Mouse (Mus musculus) limb, embryonic 12.5 days (tissue): ENCODE measurements at regions not wholly inside any gene's neighbourhood (a gene's known extent, or its start where the extent isn't known, plus 50 kb on each side); places are given as distances from the start of the nearest gene placed in this dataset.
"Not testable (repeated sequence)": the region's sequence is repeated elsewhere in the genome, so short reads cannot be mapped to it uniquely, and the experiment has no call there.

Experiments
- ATAC-seq: fragments of 200-750 bp; cut with Nextera tagmentation; 2 replicates; pipeline ENCODE4 v1.8.0; 2017; ENCODE audit warnings: low read depth, moderate TSS enrichment; ENCODE audit not compliant: insufficient number of reproducible peaks, insufficient read depth, low FRiP score, low TSS enrichment
- H3K27ac ChIP-seq: fragments of 300-500 bp; sonication (generic); 2 replicates; pipeline ENCODE4 v1.5.1; 2016; ENCODE audit warnings: mild to moderate bottlenecking, moderate library complexity
- H3K27me3 ChIP-seq: fragments of 300-500 bp; sonication (generic); 2 replicates; pipeline ENCODE4 v1.6.1; 2016; ENCODE audit warnings: mild to moderate bottlenecking, moderate library complexity
- H3K36me3 ChIP-seq: fragments of 300-500 bp; sonication (generic); 2 replicates; pipeline ENCODE4 v1.6.1; 2016; ENCODE audit warnings: mild to moderate bottlenecking, moderate library complexity
- H3K4me1 ChIP-seq: fragments of 300-500 bp; sonication (generic); replicated peaks from 2 replicates; pipeline ENCODE4 v1.6.1; 2016
- H3K4me2 ChIP-seq: fragments of 300-500 bp; sonication (generic); 2 replicates; pipeline ENCODE4 v1.6.1; 2016; ENCODE audit warnings: mild to moderate bottlenecking, moderate library complexity
- H3K4me3 ChIP-seq: fragments of 300-500 bp; sonication (generic); replicated peaks from 2 replicates; pipeline ENCODE4 v1.5.1; 2016; ENCODE audit warnings: mild to moderate bottlenecking
- H3K9ac ChIP-seq: fragments of 300-500 bp; sonication (generic); replicated peaks from 2 replicates; pipeline ENCODE4 v1.6.1; 2016; ENCODE audit warnings: mild to moderate bottlenecking, moderate library complexity
- H3K9me3 ChIP-seq: fragments of 300-500 bp; sonication (generic); 2 replicates; pipeline ENCODE4 v1.6.1; 2016; ENCODE audit warnings: mild to moderate bottlenecking, moderate library complexity
- WGBS: fragments of 180-500 bp; shearing (Covaris S2); methylation state at CpG from one replicate; pipeline ENCODE4 v1.1.7; 2016; 5-methylcytosine and 5-hydroxymethylcytosine counted together

DNA sequence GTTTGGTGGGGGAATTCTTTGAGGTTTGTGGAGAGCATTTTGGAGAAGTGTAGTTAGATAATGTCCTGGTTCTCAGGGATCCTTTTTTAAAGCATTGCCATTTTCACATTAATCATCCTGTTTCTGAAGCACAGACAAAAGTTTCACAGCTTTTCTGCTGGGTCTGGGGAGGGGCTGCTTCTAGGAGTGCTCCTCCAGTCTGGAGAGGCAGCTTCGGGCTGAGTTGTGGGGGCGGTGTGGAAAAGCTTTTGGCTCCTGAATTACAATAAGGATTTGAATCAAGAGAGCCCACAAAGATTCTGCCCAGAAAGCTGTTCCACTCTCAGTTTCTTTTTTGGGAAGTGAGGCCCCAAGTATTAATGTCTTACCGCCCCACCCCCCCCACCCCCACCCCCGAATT lies 89.2 kb upstream of the Akt3 start:
- Histone ChIP-seq H3K4me3 (no peak overlapping the region), H3K27me3 (no peaks in the 10 kb centered on the region), H3K9ac (no peak overlapping the region), H3K9me3 (no peaks in the 10 kb centered on the region), H3K27ac (no peak overlapping the region), H3K36me3 (no peaks in the 10 kb centered on the region), H3K4me2 (no peak overlapping the region), H3K4me1 (peaks cover 6% of the 10 kb centered on the region; the same call in 1 of the 2 replicates)
- WGBS, result 54% methylated on average over 4 of the region's 4 CpGs
- ATAC-seq, result no peak

DNA sequence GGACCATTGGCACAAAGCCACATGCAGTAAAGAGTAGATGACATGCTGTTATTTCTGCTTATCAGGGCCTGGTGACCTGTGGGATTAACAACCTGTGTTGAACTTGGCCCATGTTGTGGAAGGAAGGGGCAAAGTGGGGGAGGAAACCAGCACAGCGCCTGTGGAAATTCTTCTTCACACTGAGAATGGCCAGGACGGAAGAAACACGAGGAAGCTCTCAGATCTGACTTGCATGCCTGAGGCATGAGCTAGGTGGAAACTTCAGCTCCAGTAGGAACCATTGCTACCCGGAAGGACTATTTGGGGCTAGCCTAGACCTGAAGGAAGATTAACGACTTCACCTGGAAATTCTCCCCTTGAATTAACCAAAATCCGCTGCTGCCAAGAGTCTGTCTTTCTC lies 88.5 kb upstream of the Akt3 start:
- no peak overlapping the region for H3K27ac ChIP-seq
- no peaks in the 10 kb centered on the region for H3K27me3 ChIP-seq
- no peak overlapping the region for H3K9ac ChIP-seq
- WGBS, result 74% methylated on average over 6 of the region's 6 CpGs
- H3K9me3 ChIP-seq, result no peaks in the 10 kb centered on the region
- ATAC-seq, result no peak
- H3K36me3 ChIP-seq, result no peaks in the 10 kb centered on the region
- no peak overlapping the region for H3K4me3 ChIP-seq
- H3K4me1 ChIP-seq, result peaks cover 6% of the 10 kb centered on the region; the same call in 1 of the 2 replicates
- H3K4me2 ChIP-seq, result no peak overlapping the region

DNA sequence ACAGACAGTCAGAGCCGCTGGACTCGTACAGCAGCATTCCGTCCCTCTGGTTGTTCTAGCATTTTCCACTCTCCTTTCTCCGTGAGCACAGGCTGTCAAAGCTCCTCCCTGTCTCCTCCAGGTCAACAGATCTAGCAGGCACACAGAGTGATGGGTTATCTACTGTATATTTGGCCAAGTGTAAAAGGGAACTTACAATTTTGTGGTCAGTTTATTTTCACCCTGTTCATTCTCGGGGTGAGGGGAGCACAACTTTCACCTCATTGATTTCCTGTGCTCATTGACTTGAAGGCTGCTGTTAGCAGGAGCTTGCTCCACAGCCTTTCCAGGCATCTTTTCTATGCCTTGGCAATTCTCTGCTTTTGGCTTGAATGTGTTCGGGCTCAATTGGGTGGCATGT lies 87.5 kb upstream of the Akt3 start:
- Histone ChIP-seq H3K9ac (no peak overlapping the region), H3K4me3 (no peak overlapping the region), H3K4me1 (peaks cover 6% of the 10 kb centered on the region; the same call in 1 of the 2 replicates), H3K4me2 (no peak overlapping the region), H3K36me3 (no peaks in the 10 kb centered on the region), H3K27me3 (no peaks in the 10 kb centered on the region), H3K27ac (no peak overlapping the region), H3K9me3 (no peaks in the 10 kb centered on the region)
- WGBS, result 87% methylated on average over 6 of the region's 6 CpGs
- no peak for ATAC-seq

DNA sequence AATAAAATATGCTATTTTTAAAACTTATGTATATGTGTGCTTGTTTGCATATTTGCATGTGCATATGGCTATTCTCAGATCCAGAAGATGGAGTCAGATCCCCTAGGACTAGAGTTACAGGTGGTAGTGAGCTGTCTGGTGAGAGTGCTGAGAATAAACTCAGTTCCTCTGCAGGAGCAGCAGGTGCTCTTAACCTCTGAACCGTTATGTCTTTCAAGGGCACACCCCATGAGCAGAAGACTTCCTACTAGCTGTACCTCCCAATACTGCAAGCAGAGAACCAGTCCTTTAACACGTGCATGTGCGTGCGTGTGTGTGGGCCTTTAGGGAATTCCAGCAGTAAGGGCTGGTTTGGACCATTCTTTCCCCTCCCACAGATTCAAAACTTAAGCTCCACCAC lies 85.9 kb upstream of the Akt3 start:
- ATAC-seq, result no peak
- Histone ChIP-seq H3K4me3 (no peak overlapping the region), H3K4me1 (peaks cover 6% of the 10 kb centered on the region; the same call in 1 of the 2 replicates), H3K36me3 (no peaks in the 10 kb centered on the region), H3K27ac (no peak overlapping the region), H3K4me2 (no peak overlapping the region), H3K9ac (no peak overlapping the region), H3K9me3 (no peaks in the 10 kb centered on the region), H3K27me3 (no peaks in the 10 kb centered on the region)
- WGBS, result 74% methylated on average over 4 of the region's 4 CpGs

DNA sequence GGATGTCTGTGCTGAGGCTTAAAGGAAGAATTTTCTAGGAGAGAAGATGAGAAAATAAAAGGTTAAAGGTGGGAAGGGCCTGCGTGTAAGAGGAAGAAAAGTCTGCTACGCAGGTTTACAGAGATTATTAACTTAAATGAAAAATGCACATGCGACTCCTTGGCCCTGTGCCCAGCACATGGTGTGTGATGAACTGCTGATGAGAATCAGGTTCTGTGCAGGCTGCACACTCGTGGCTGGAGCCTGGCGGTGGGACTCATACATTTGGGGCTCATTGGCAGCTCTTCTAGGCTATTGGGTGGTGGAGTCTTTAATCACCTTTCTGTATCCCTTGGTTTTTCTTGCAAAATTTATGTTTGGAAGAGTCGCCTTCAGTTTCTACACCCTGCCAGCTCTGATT lies 85.1 kb upstream of the Akt3 start:
- WGBS, result 24% methylated on average over 6 of the region's 6 CpGs
- Histone ChIP-seq H3K4me1 (peaks cover 13% of the 10 kb centered on the region), H3K27me3 (no peaks in the 10 kb centered on the region), H3K9me3 (no peaks in the 10 kb centered on the region), H3K4me2 (no peak overlapping the region), H3K9ac (no peak overlapping the region), H3K27ac (no peak overlapping the region), H3K4me3 (no peak overlapping the region), H3K36me3 (no peaks in the 10 kb centered on the region)
- ATAC-seq, result peak; percentile 72; the same call in 1 of the 2 replicates

DNA sequence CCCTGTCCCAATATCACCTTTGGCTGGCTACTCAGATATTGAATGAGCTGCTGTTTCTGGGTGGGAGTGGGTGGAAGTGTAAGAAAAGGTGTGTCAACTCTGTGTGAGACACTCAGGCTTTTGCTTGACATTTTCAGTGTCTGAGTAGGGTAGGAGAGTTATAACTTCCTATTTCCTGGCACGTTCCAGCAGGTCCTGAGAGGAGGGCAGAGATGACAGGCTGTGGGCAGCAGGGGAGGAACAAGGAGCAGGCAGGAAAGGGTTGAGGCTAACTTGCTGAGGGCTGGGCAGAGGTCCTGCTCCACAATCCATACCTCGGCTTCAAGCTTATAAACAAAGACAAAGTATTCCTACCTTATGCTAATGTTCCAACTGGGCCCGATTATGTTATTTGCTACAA lies 82.2 kb upstream of the Akt3 start:
- H3K4me2 ChIP-seq, result no peak overlapping the region
- H3K9me3 ChIP-seq, result no peaks in the 10 kb centered on the region
- no peak overlapping the region for H3K4me3 ChIP-seq
- no peak overlapping the region for H3K9ac ChIP-seq
- no peaks in the 10 kb centered on the region for H3K27me3 ChIP-seq
- no peaks in the 10 kb centered on the region for H3K36me3 ChIP-seq
- WGBS, result 71% methylated on average over 3 of the region's 3 CpGs
- H3K27ac ChIP-seq, result no peak overlapping the region
- peaks cover 20% of the 10 kb centered on the region for H3K4me1 ChIP-seq
- ATAC-seq, result no peak

DNA sequence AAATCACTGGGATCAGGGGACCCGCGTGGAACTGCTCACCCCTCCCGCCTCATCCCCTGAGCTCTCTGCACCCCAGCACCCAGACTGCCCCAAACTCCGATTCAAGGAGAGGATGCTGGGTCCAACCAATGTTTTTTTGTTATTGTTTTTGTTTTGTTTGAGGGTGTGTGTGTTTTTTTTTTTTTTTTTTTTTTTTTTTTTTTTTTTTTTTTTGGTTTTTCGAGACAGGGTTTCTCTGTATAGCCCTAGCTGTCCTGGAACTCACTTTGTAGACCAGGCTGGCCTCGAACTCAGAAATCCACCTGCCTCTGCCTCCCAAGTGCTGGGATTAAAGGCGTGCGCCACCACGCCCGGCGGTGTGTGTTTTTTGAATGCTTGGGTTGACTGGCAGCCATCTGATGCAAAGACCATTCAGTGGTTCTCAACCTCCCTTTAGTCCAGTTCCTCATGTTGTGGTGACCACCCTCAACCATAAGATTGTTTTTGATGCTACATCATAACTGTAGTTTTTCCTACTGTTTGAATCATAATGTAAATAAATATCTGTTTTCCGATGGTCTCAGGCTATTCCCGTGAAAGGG lies 81.3 kb upstream of the Akt3 start:
- H3K36me3 ChIP-seq, ATAC-seq, H3K27me3 ChIP-seq, H3K9me3 ChIP-seq: not testable (repeated sequence)
- peak overlapping the region; percentile 55; the same call in 1 of the 2 replicates for H3K9ac ChIP-seq
- peak overlapping the region; percentile 82; the same call in 1 of the 2 replicates for H3K27ac ChIP-seq
- peak overlapping the region; percentile 66 for H3K4me2 ChIP-seq
- H3K4me1 ChIP-seq, result peaks cover 20% of the 10 kb centered on the region
- H3K4me3 ChIP-seq, result peak overlapping the region; percentile 40
- WGBS, result 60% methylated on average over 11 of the region's 13 CpGs

DNA sequence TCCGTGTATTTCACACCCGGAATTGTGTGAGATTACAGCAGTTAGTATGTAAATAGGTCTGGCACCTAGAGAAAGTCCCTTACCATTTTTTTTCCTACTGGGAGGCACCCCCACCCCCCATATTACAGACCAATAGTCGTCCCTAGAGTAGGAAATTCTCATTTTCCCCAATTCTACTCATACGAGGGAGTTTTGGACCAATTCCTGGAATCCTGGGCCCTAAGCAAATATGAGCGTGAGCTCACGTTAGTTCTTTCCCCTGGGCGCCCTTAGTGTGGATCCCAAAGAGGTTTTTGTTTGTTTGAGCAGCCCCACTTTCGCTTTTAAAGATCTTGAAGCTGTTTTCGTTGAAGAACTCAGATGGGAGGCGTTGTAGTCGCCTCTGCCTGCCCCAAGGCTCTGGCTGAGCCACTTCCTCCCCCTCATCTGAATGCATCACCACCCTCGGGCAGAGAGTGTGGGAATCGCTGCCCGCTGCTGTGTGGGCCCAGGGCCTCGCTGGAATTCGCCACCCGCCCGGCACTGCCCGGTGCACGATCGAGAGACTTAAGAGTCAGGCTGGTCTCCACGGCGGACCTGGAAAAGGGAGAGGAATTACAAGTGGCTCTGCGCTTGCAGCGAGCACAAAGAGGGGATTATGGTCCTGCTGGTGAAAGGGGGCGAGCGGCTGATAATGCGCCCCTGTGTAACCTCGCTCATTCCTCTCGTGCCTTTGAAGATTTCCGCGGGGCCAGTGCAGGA lies 80.6 kb upstream of the Akt3 start:
- no peaks in the 10 kb centered on the region for H3K36me3 ChIP-seq
- ATAC-seq, result peak; percentile 63; the same call in 1 of the 2 replicates
- peaks cover 17% of the 10 kb centered on the region for H3K4me1 ChIP-seq
- H3K27me3 ChIP-seq, result no peaks in the 10 kb centered on the region
- H3K9me3 ChIP-seq, result no peaks in the 10 kb centered on the region
- peak overlapping the region; percentile 82 for H3K27ac ChIP-seq
- peak overlapping the region; percentile 40 for H3K4me3 ChIP-seq
- peak overlapping the region; percentile 55 for H3K9ac ChIP-seq
- peak overlapping the region; percentile 66 for H3K4me2 ChIP-seq
- 4% methylated on average over 32 of the region's 32 CpGs for WGBS

DNA sequence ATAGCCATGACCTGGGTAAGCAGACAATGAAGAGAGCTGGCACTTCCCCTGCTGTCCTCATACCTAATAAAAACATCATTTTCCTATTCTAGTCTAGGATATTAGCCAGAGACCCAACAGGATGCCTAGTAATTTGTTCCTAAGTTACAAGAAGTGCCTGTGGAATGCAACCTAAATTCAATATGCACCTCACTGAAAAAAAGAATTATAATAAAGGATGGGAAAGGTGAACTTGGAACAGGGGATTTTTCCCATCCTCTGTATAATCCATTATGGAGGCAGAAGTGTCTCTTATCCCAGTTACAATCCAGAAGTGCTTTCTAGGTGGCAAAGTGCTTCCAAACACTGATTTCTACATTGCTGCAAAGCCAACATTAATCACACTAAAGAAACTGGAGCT lies 79.8 kb upstream of the Akt3 start:
- no peak overlapping the region for H3K27ac ChIP-seq

DNA sequence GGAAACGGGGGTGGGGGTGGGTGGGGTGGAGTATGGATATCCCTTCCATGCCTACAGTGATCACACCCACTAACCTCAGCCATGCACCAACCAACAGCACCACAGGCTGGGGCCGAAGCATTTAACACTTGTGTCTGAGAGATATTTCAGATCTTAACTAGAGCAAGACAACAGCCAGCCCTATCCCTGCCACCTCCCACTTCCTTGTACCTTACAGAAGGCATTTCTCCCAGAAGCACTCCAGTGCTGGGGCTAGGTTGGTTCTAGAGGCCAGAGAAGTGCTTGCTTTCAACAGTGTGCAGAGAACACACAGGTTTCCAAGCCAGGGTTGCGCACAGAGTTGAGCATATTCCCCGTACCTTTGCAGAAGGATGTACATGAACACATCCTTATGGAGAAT lies 79.1 kb upstream of the Akt3 start:
- Histone ChIP-seq H3K36me3 (no peaks in the 10 kb centered on the region), H3K4me3 (no peak overlapping the region), H3K27ac (no peak overlapping the region), H3K9ac (no peak overlapping the region), H3K4me1 (peaks cover 14% of the 10 kb centered on the region), H3K27me3 (no peaks in the 10 kb centered on the region), H3K4me2 (no peak overlapping the region), H3K9me3 (no peaks in the 10 kb centered on the region)
- 86% methylated on average over 4 of the region's 4 CpGs for WGBS
- ATAC-seq, result no peak

More for the DNA sequence above, 79.8 kb upstream of the Akt3 start:
- peaks cover 14% of the 10 kb centered on the region for H3K4me1 ChIP-seq
- no peak overlapping the region for H3K4me2 ChIP-seq
- H3K9me3 ChIP-seq, result no peaks in the 10 kb centered on the region
- no peak overlapping the region for H3K4me3 ChIP-seq
- H3K27me3 ChIP-seq, result no peaks in the 10 kb centered on the region
- no peak for ATAC-seq
- H3K9ac ChIP-seq, result no peak overlapping the region
- H3K36me3 ChIP-seq, result no peaks in the 10 kb centered on the region

DNA sequence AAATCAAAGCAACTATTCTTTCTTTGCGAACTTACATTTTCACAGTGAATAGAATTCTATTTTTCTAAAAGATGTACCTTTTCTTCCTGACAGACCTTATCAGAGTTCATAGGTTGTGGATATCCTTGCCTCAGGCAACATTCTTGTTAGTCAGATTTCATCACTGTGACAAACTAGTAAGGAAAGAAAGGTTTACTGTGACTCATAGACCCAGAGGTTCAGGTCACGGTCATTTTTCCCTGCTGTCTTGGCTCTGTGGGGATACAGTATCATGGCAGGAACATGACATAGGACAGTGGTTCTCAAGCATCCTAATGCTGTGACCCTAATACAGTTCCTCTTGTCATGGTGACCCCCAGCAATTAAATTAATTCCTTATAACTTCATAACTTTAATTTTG lies 78.4 kb upstream of the Akt3 start:
- no peaks in the 10 kb centered on the region for H3K9me3 ChIP-seq
- H3K36me3 ChIP-seq, result no peaks in the 10 kb centered on the region
- H3K4me1 ChIP-seq, result peaks cover 14% of the 10 kb centered on the region
- no peak overlapping the region for H3K4me2 ChIP-seq
- H3K9ac ChIP-seq, result no peak overlapping the region
- H3K27me3 ChIP-seq, result no peaks in the 10 kb centered on the region
- H3K27ac ChIP-seq, result no peak overlapping the region
- WGBS, result 93% methylated on average over 2 of the region's 2 CpGs
- H3K4me3 ChIP-seq, result no peak overlapping the region
- no peak for ATAC-seq

DNA sequence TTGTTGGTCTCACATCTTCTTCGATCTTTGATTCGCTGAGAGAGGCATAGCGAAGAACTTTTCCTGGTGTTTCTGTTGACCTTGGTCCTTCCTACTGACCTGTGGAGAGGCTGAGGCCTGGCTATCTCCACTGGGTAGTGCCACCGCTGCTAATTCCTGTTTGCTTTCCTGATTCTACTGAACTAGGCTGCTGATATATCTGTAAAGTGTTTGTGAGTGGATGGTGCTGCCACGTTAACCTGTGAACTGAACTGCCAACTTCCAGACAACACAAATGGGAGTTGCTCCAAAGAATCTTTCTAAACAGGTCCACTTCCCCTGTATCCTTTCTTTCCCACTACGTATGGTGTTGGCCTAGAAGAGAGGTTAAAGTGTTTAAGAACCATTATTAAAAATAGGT lies 78.0 kb upstream of the Akt3 start:
- Histone ChIP-seq H3K9me3 (no peaks in the 10 kb centered on the region), H3K27me3 (no peaks in the 10 kb centered on the region), H3K27ac (no peak overlapping the region), H3K36me3 (no peaks in the 10 kb centered on the region), H3K4me1 (peaks cover 14% of the 10 kb centered on the region), H3K4me2 (no peak overlapping the region), H3K4me3 (no peak overlapping the region), H3K9ac (no peak overlapping the region)
- 92% methylated on average over 6 of the region's 6 CpGs for WGBS
- no peak for ATAC-seq
